Mouse (Mus musculus): ENCODE measurements around the gene Ubr1. TPM values are rescaled to one million over a fixed set of nuclear protein-coding genes. Genes with fewer than 3 reads are reported as not detected.

The Ubr1 gene
- polyA plus RNA-seq (2017; shearing (Covaris generic)): 62.4 TPM

GRCm38 (mm10) chr2:120970559-120971080, at the start of gene Ubr1:
Gene Ubr1, minus strand, starts transcription at chr2:120970715.

GRCm38 (mm10) chr2:121007925-121008663, 37.6 kb upstream of the Ubr1 start, which contains the start of gene Ccndbp1:
Gene Ccndbp1, plus strand, starts transcription at chr2:121008403.

GRCm38 (mm10) chr2:120976990-120977925, 6.7 kb upstream of the Ubr1 start, which contains the start of gene Tmem62:
Gene Tmem62, plus strand, starts transcription at chr2:120977017.

GRCm38 (mm10) chr2:120850424-120851082, 120.0 kb downstream of the Ubr1 start, which contains the start of gene Ttbk2:
Gene Ttbk2, minus strand, starts transcription at chr2:120850604.

GRCm38 (mm10) chr2:120849449-120850423, 120.8 kb downstream of the Ubr1 start, which contains the start of gene Cdan1:
Gene Cdan1, minus strand, starts transcription at chr2:120850128.

Other genes starting within 250 kb of the Ubr1 start
- gene Cdan1, start 120.6 kb downstream of the Ubr1 start, polyA plus RNA-seq (2017; shearing (Covaris generic)): 2.0 TPM
- 0.83 TPM for gene Ttbk2, start 120.1 kb downstream of the Ubr1 start, polyA plus RNA-seq (2017; shearing (Covaris generic))
- 13.0 TPM for gene Tmem62, start 6.3 kb upstream of the Ubr1 start, polyA plus RNA-seq (2017; shearing (Covaris generic))
- gene Ccndbp1, start 37.7 kb upstream of the Ubr1 start, polyA plus RNA-seq (2017; shearing (Covaris generic)): 161 TPM
- gene Epb42, start 66.4 kb upstream of the Ubr1 start, polyA plus RNA-seq (2017; shearing (Covaris generic)): 0.92 TPM
- gene Tgm5, start 115.1 kb upstream of the Ubr1 start, polyA plus RNA-seq (2017; shearing (Covaris generic)): not detected
- gene Tgm7, start 139.1 kb upstream of the Ubr1 start, polyA plus RNA-seq (2017; shearing (Covaris generic)): not detected
- gene Adal, start 169.7 kb upstream of the Ubr1 start, polyA plus RNA-seq (2017; shearing (Covaris generic)): 17.0 TPM
- gene Lcmt2, start 169.9 kb upstream of the Ubr1 start, polyA plus RNA-seq (2017; shearing (Covaris generic)): 13.1 TPM
- 105 TPM for gene Tubgcp4, start 199.9 kb upstream of the Ubr1 start, polyA plus RNA-seq (2017; shearing (Covaris generic))
- gene Zscan29, start 200.4 kb upstream of the Ubr1 start, polyA plus RNA-seq (2017; shearing (Covaris generic)): 71.9 TPM

Measured in activated CD4-positive, CD25-positive, alpha-beta regulatory T cell, adult 9 weeks (primary cell).